Mouse (Mus musculus) heart, embryonic 14.5 days (tissue): ENCODE measurements around the gene Glipr1l1. TPM values are rescaled to one million over a fixed set of nuclear protein-coding genes. Genes with fewer than 3 reads are reported as not detected.
"Not testable (repeated sequence)": the region's sequence is repeated elsewhere in the genome, so short reads cannot be mapped to it uniquely, and the experiment has no call there.

ENCODE experiments used
- ATAC-seq: fragments of 200-750 bp; cut with Nextera tagmentation; 2 replicates; pipeline ENCODE4 v1.8.0; 2017; ENCODE audit warnings: low read depth, moderate TSS enrichment; ENCODE audit not compliant: insufficient number of reproducible peaks, insufficient read depth, low FRiP score
- H3K27ac ChIP-seq, 2 experiments: fragments of 200-500 bp in 1 of 2; fragments of 300-500 bp in 1 of 2; sonication (generic) in 1 of 2; replicated peaks in 1 of 2; 2 replicates each; pipeline ENCODE4 v1.5.1; 2012 to 2014; ENCODE audit warnings: low read depth in 2 of 2, low read length in 2 of 2, control low read depth in 1 of 2, mild to moderate bottlenecking in 1 of 2, mixed read lengths in 1 of 2; ENCODE audit not compliant: control insufficient read depth in 1 of 2, insufficient read depth in 1 of 2
- H3K27me3 ChIP-seq: fragments of 300-500 bp; sonication (generic); 2 replicates; pipeline ENCODE4 v1.6.1; 2014; ENCODE audit warnings: mild to moderate bottlenecking, low read length, control low read depth; ENCODE audit not compliant: control insufficient read depth, insufficient read depth
- H3K36me3 ChIP-seq: fragments of 300-500 bp; sonication (generic); 2 replicates; pipeline ENCODE4 v1.6.1; 2014; ENCODE audit warnings: mild to moderate bottlenecking, control low read depth, low read length, mixed read lengths; ENCODE audit not compliant: control insufficient read depth, insufficient read depth
- H3K4me1 ChIP-seq, 2 experiments: fragments of 200-500 bp in 1 of 2; fragments of 300-500 bp in 1 of 2; sonication (generic) in 1 of 2; 2 replicates each; pipeline ENCODE4 v1.6.1; 2012 to 2014; ENCODE audit warnings: low read length in 2 of 2, control low read depth in 1 of 2, mixed read lengths in 1 of 2; ENCODE audit not compliant: control insufficient read depth in 2 of 2, insufficient read depth in 2 of 2
- H3K4me2 ChIP-seq: fragments of 300-500 bp; sonication (generic); 2 replicates; pipeline ENCODE4 v1.6.1; 2014; ENCODE audit warnings: mild to moderate bottlenecking, low read length
- H3K4me3 ChIP-seq, 2 experiments: fragments of 200-500 bp in 1 of 2; fragments of 300-500 bp in 1 of 2; sonication (generic) in 1 of 2; 2 replicates each; pipeline ENCODE4 v1.5.1; 2012 to 2014; ENCODE audit warnings: low read length in 2 of 2, mild to moderate bottlenecking in 2 of 2, control low read depth in 1 of 2, low read depth in 1 of 2, moderate library complexity in 1 of 2; ENCODE audit not compliant: control insufficient read depth in 1 of 2, insufficient read depth in 1 of 2
- H3K9ac ChIP-seq: fragments of 300-500 bp; sonication (generic); 2 replicates; pipeline ENCODE4 v1.6.1; 2014; ENCODE audit warnings: mild to moderate bottlenecking, low read length
- H3K9me3 ChIP-seq: fragments of 300-500 bp; sonication (generic); 2 replicates; pipeline ENCODE4 v1.6.1; 2016; ENCODE audit warnings: low read length, control low read depth; ENCODE audit not compliant: control insufficient read depth
- WGBS: fragments of 180-500 bp; shearing (Covaris S2); extraction: QIAGEN DNeasy Blood & Tissue Kit; methylation state at CpG from one replicate; pipeline ENCODE4 v1.1.7; 2014; 5-methylcytosine and 5-hydroxymethylcytosine counted together
- polyA plus RNA-seq: library from polyadenylated mRNA; unstranded; fragments of >200 nt; fragmentation: Nextera tagmentation; extraction: Ambion mirVana; gene quantifications from 2 replicates; pipeline ENCODE4 v1.2.1, GENCODE M21; 2014

Glipr1l1 gene
- polyA plus RNA-seq, 1 experiment from 2014 or later: not detected

DNA sequence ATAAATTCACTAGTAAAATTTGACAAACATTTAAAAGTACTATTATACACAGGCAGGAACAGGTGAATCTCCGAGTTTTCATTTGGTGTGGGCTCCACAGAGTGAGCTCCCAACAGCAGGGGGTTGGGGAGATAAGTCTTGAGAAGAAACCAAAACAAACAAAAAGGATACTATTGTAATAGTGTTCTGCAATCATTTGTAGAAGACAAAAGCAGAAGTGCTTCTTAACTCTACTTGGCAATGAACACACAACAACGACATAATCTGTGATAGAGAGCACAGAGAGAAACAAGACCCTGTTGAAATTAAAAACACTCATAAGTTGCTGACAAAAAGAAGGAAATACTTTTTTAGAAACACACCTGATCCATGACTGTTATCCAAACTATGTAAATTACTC, 20.1 kb downstream of the Glipr1l1 start:
- no peaks in the 10 kb centered on the region for H3K27me3 ChIP-seq
- no peak for ATAC-seq
- no peak overlapping the region for H3K4me3 ChIP-seq
- H3K36me3 ChIP-seq: no peaks in the 10 kb centered on the region
- no peaks in the 10 kb centered on the region for H3K4me1 ChIP-seq
- no peak overlapping the region for H3K9ac ChIP-seq
- no peaks in the 10 kb centered on the region for H3K9me3 ChIP-seq
- whole genome bisulfite sequencing: 19% methylated on average over 2 of the region's 2 CpGs
- H3K27ac ChIP-seq: no peak overlapping the region
- no peak overlapping the region for H3K4me2 ChIP-seq

GRCm38 (mm10) chr10:112083157-112083556, 23.2 kb downstream of the Glipr1l1 start, which contains the start of gene Glipr1l2:
TSS of gene Glipr1l2 (plus strand) at chr10:112083354.
- H3K4me1 ChIP-seq: no peaks in the 10 kb centered on the region
- H3K27me3 ChIP-seq: no peaks in the 10 kb centered on the region
- H3K36me3 ChIP-seq: no peaks in the 10 kb centered on the region
- 91% methylated on average over 14 of the region's 14 CpGs for WGBS
- H3K9me3 ChIP-seq: no peaks in the 10 kb centered on the region
- no peak within 1 kb of the TSS for H3K9ac ChIP-seq
- no peak within 1 kb of the TSS for H3K4me2 ChIP-seq
- ATAC-seq: no peak
- no peak within 1 kb of the TSS for H3K4me3 ChIP-seq
- H3K27ac ChIP-seq: no peak within 1 kb of the TSS

DNA sequence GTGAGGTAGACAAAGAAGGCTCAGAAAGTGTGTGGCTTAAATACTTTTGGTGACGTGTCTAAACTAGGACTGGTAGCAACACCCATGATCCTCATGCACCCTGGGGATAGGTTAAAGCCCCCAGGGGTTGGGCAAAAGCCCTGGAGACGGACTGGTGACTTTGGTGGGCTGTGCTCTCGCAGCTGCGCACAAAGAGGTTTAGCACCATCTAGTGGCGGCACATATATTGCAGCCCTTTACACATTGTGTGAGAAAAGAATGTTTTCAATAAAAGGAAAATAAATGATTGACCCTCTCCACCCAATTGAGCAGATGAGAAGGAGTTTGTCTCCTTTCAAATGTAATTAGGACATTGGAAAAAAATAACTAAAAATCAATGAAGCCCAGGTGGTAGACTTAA, 45.8 kb downstream of the Glipr1l1 start:
- WGBS: 7% methylated on average over 5 of the region's 5 CpGs
- not testable (repeated sequence) for H3K4me3 ChIP-seq, ATAC-seq, H3K9ac ChIP-seq, H3K4me1 ChIP-seq, H3K27ac ChIP-seq, H3K9me3 ChIP-seq, H3K27me3 ChIP-seq, H3K36me3 ChIP-seq, H3K4me2 ChIP-seq

- Histone ChIP-seq H3K9ac (no peak overlapping the region), H3K9me3 (no peaks in the 10 kb centered on the region), H3K4me3 (no peak overlapping the region), H3K27me3 (no peaks in the 10 kb centered on the region), H3K36me3 (no peaks in the 10 kb centered on the region), H3K27ac (no peak overlapping the region), H3K4me2 (no peak overlapping the region), H3K4me1 (no peaks in the 10 kb centered on the region)
- ATAC-seq: no peak
- 83% methylated on average over 7 of the region's 7 CpGs for whole genome bisulfite sequencing
Measured at GRCm38 (mm10) chr10:112110401-112110800, 50.4 kb downstream of the Glipr1l1 start.

DNA sequence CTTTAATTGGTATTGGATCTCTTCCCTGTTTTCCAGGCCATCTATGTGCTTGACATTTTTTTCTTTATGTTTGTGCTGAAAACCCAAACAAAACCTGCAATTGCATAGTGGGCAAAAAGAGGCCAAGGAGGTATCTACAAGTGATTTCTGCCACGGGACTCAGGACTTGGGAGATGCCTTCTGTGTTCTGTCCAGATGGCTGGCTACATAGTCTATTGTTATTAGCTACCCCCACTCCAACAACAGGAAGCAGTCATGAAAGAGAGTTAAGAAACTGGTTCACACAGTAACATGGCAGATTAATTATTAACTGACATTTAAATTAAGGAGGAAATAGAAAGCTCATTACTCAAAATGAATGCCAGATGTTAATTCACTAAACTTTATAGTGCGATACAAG, 65.1 kb downstream of the Glipr1l1 start:
- not testable (repeated sequence) for H3K27ac ChIP-seq, ATAC-seq, H3K27me3 ChIP-seq, H3K9me3 ChIP-seq, H3K4me3 ChIP-seq, H3K4me1 ChIP-seq, H3K4me2 ChIP-seq, H3K36me3 ChIP-seq, H3K9ac ChIP-seq
- 54% methylated on average over 2 of the region's 2 CpGs for WGBS

DNA sequence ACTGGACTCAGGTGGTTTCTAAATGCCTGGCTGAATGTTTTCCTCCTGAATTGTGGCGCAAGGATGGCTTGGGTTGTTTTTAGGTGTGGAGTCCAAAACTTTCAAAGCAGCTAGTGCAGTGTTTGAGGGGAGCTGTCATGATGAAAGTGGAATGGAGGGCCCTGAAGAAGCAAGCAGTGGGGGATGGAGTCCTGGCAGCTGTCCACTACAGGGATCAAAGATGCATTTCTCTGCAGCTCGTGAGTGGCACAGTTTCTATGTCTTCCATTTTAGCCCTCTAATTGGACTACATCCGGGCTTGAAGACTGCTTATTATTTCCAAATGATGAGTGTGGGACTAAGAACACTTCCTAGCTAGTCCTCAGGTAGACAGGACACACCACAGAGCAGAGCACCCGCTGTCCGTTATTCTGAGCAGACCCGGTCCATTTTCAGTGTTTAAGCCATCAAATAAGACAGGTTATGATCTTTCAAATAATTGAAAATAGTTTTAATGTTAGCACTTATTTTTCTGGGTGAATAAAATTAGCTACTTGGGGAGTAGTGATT, 67.8 kb downstream of the Glipr1l1 start:
- H3K9ac ChIP-seq, H3K36me3 ChIP-seq, ATAC-seq, H3K4me1 ChIP-seq, H3K27ac ChIP-seq, H3K27me3 ChIP-seq, H3K9me3 ChIP-seq, H3K4me3 ChIP-seq, H3K4me2 ChIP-seq: not testable (repeated sequence)
- 72% methylated on average over 6 of the region's 6 CpGs for WGBS

Other genes starting within 250 kb of the Glipr1l1 start
- 24.8 and 26.5 TPM in 2 replicates for gene Krr1, start 87.5 kb upstream of the Glipr1l1 start, polyA plus RNA-seq
- gene Glipr1, start 57.6 kb upstream of the Glipr1l1 start, polyA plus RNA-seq: 1.7 and 2.5 TPM in 2 replicates
- gene Glipr1l2, start 23.2 kb downstream of the Glipr1l1 start, polyA plus RNA-seq: not detected in 2 replicates
- not detected in 2 replicates for gene Glipr1l3, start 100.1 kb downstream of the Glipr1l1 start, polyA plus RNA-seq
- gene Caps2, start 103.4 kb downstream of the Glipr1l1 start, polyA plus RNA-seq: 0.20 TPM in 1 of 2 replicates, not detected in the other
- 0.92 and 1.4 TPM in 2 replicates for gene Kcnc2, start 210.9 kb downstream of the Glipr1l1 start, polyA plus RNA-seq